Mouse (Mus musculus) forebrain, postnatal 0 days (tissue): ENCODE results near the gene S100a7a. TPM values are rescaled to one million over a fixed set of nuclear protein-coding genes. Genes with fewer than 3 reads are reported as not detected.

Experiments used
- ATAC-seq: fragments of 200-750 bp; cut with Nextera tagmentation; 2 replicates; pipeline ENCODE4 v1.8.0; 2017; ENCODE audit warnings: mild to moderate bottlenecking, moderate library complexity
- DNase-seq: peaks from one replicate; pipeline ENCODE4 v3.0.0-alpha.2; 2015
- H3K27ac ChIP-seq: fragments of 300-500 bp; sonication (generic); 2 replicates; pipeline ENCODE4 v1.5.1; 2014; ENCODE audit warnings: low read depth, mild to moderate bottlenecking, antibody characterized with exemption, low read length, moderate library complexity, mixed read lengths
- H3K27me3 ChIP-seq: fragments of 300-500 bp; sonication (generic); 2 replicates; pipeline ENCODE4 v1.6.1; 2014; ENCODE audit warnings: mild to moderate bottlenecking, low read length, mixed read lengths; ENCODE audit not compliant: insufficient read depth
- H3K36me3 ChIP-seq: fragments of 300-500 bp; sonication (generic); 2 replicates; pipeline ENCODE4 v1.6.1; 2014; ENCODE audit warnings: mild to moderate bottlenecking, moderate library complexity; ENCODE audit not compliant: insufficient read depth
- H3K4me1 ChIP-seq: fragments of 300-500 bp; sonication (generic); 2 replicates; pipeline ENCODE4 v1.6.1; 2014; ENCODE audit warnings: antibody characterized with exemption; ENCODE audit not compliant: insufficient read depth
- H3K4me2 ChIP-seq: fragments of 300-500 bp; sonication (generic); 2 replicates; pipeline ENCODE4 v1.6.1; 2014; ENCODE audit warnings: low read depth, mild to moderate bottlenecking, moderate library complexity
- H3K4me3 ChIP-seq: fragments of 300-500 bp; sonication (generic); 2 replicates; pipeline ENCODE4 v1.5.1; 2014; ENCODE audit warnings: low read depth, low read length, mixed read lengths
- H3K9ac ChIP-seq: fragments of 300-500 bp; sonication (generic); 2 replicates; pipeline ENCODE4 v1.6.1; 2014; ENCODE audit warnings: mild to moderate bottlenecking
- H3K9me3 ChIP-seq: fragments of 300-500 bp; sonication (generic); 2 replicates; pipeline ENCODE4 v1.6.1; 2016; ENCODE audit warnings: low read length
- CTCF ChIP-seq: sonication (generic); IDR thresholded peaks from 2 replicates; pipeline ENCODE4 v1.5.1; 2016; ENCODE audit warnings: antibody characterized with exemption, control low read depth, low read depth
- WGBS: fragments of 180-500 bp; shearing (Covaris S2); extraction: QIAGEN DNeasy Blood & Tissue Kit; methylation state at CpG from one replicate; pipeline ENCODE4 v1.1.7; 2014; 5-methylcytosine and 5-hydroxymethylcytosine counted together
- polyA plus RNA-seq: library from polyadenylated mRNA; unstranded; fragments of >200 nt; fragmentation: Nextera tagmentation; extraction: Ambion mirVana; gene quantifications from 2 replicates; pipeline ENCODE4 v1.2.1, GENCODE M21; 2015
- total RNA-seq: library from RNA; depleted of rRNA; stranded (reverse); fragments of >200 nt; gene quantifications from 2 replicates; pipeline ENCODE4 v1.2.3, GENCODE M21; 2014

The S100a7a gene
- total and polyA plus RNA-seq, 2 experiments from 2014 or later, result 0.19 TPM; not detected in 1

- Histone ChIP-seq H3K36me3 (no peaks in the 10 kb centered on the region), H3K27ac (no peak overlapping the region), H3K27me3 (no peaks in the 10 kb centered on the region), H3K4me3 (no peak overlapping the region), H3K9me3 (no peaks in the 10 kb centered on the region), H3K4me2 (no peak overlapping the region), H3K9ac (no peak overlapping the region), H3K4me1 (peaks cover 10% of the 10 kb centered on the region; the same call in 1 of the 2 replicates)
- 59% methylated on average over 4 of the region's 4 CpGs for WGBS
- DNase-seq, result no peak
- TF ChIP-seq CTCF, result peak; percentile 68
- ATAC-seq, result peak; percentile 48; the same call in 1 of the 2 replicates
Measured at GRCm38 (mm10) chr3:90627807-90628206, 26.0 kb upstream of the S100a7a start.

- no peak for TF ChIP-seq CTCF
- Histone ChIP-seq H3K4me1 (no peaks in the 10 kb centered on the region), H3K9ac (no peak overlapping the region), H3K9me3 (no peaks in the 10 kb centered on the region), H3K36me3 (no peaks in the 10 kb centered on the region), H3K27me3 (no peaks in the 10 kb centered on the region), H3K4me2 (no peak overlapping the region), H3K27ac (no peak overlapping the region), H3K4me3 (no peak overlapping the region)
- DNase-seq (no peak), ATAC-seq (no peak)
- 73% methylated on average over 2 of the region's 2 CpGs for WGBS
Measured at GRCm38 (mm10) chr3:90629298-90629697, 24.5 kb upstream of the S100a7a start.

- no peak for TF ChIP-seq CTCF
- H3K9ac ChIP-seq, result no peak overlapping the region
- DNase-seq (no peak), ATAC-seq (no peak)
- no peaks in the 10 kb centered on the region for H3K36me3 ChIP-seq
- H3K27ac ChIP-seq, result no peak overlapping the region
- H3K27me3 ChIP-seq, result no peaks in the 10 kb centered on the region
- no peak overlapping the region for H3K4me2 ChIP-seq
- no peak overlapping the region for H3K4me3 ChIP-seq
- H3K4me1 ChIP-seq, result no peaks in the 10 kb centered on the region
- no peaks in the 10 kb centered on the region for H3K9me3 ChIP-seq
- 86% methylated on average over 2 of the region's 2 CpGs for WGBS
Measured at GRCm38 (mm10) chr3:90631984-90632383, 21.8 kb upstream of the S100a7a start.

DNA sequence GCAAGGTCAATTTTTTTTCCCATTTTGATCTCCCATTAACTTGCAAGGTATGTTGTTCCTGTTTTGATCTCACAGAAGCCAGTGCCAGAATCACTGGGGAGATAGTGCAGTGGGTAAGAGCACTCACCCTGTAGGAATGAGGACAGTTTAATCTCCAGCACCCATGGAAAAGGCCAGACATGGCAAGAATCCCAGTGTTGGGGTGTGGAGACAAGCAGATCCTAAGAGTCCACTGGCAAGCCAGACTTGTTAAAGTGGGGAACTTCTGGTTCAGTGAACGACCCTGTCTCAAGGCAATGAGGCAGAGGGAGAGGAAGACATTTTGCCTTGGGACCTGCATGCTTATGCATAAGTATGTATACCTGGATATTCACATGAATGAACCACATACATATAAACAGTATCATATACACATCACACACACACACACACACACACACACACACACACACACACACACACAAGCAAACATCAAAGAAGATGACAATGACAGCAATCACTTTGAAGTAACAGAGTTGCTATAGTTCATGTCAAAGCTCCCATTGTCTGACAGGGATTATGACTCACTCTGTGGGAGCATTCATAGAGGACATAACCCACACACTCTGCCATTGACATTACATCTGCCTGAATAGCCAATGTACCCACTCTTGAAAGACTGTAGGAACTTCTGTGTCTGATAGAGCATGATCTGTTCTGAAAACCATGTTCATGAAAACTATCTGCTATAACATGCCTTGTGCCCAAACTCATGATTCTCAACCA is 15.1 kb upstream of the S100a7a start:
- no peak overlapping the region for H3K9ac ChIP-seq
- no peaks in the 10 kb centered on the region for H3K4me1 ChIP-seq
- 55% methylated on average over 1 of the region's 1 CpGs for WGBS
- H3K36me3 ChIP-seq, result no peaks in the 10 kb centered on the region
- no peak overlapping the region for H3K27ac ChIP-seq
- ATAC-seq (no peak), DNase-seq (no peak)
- no peak for TF ChIP-seq CTCF
- no peak overlapping the region for H3K4me3 ChIP-seq
- H3K27me3 ChIP-seq, result no peaks in the 10 kb centered on the region
- H3K4me2 ChIP-seq, result no peak overlapping the region
- no peaks in the 10 kb centered on the region for H3K9me3 ChIP-seq

- Histone ChIP-seq H3K9me3 (no peaks in the 10 kb centered on the region), H3K9ac (no peak overlapping the region), H3K4me2 (no peak overlapping the region), H3K27me3 (no peaks in the 10 kb centered on the region), H3K4me1 (no peaks in the 10 kb centered on the region), H3K4me3 (no peak overlapping the region), H3K36me3 (no peaks in the 10 kb centered on the region), H3K27ac (no peak overlapping the region)
- TF ChIP-seq CTCF, result peak; percentile 59
- WGBS, result 57% methylated on average over 7 of the region's 7 CpGs
- ATAC-seq, result no peak
- DNase-seq, result no peak
Measured at GRCm38 (mm10) chr3:90639511-90640154, 14.2 kb upstream of the S100a7a start.

GRCm38 (mm10) chr3:90640981-90641380 is 12.8 kb upstream of the S100a7a start:
- no peak overlapping the region for H3K4me2 ChIP-seq
- no peak overlapping the region for H3K9ac ChIP-seq
- ATAC-seq (no peak), DNase-seq (no peak)
- no peaks in the 10 kb centered on the region for H3K27me3 ChIP-seq
- H3K36me3 ChIP-seq, result no peaks in the 10 kb centered on the region
- no peak for TF ChIP-seq CTCF
- H3K9me3 ChIP-seq, result no peaks in the 10 kb centered on the region
- H3K27ac ChIP-seq, result no peak overlapping the region
- H3K4me1 ChIP-seq, result no peaks in the 10 kb centered on the region
- no peak overlapping the region for H3K4me3 ChIP-seq
- WGBS, result 87% methylated on average over 7 of the region's 7 CpGs

- Histone ChIP-seq H3K27ac (no peak overlapping the region), H3K4me3 (no peak overlapping the region), H3K4me1 (no peaks in the 10 kb centered on the region), H3K4me2 (no peak overlapping the region), H3K27me3 (no peaks in the 10 kb centered on the region), H3K9me3 (no peaks in the 10 kb centered on the region), H3K9ac (no peak overlapping the region), H3K36me3 (no peaks in the 10 kb centered on the region)
- TF ChIP-seq CTCF, result peak; percentile 46
- no peak for DNase-seq
- 54% methylated on average over 3 of the region's 3 CpGs for WGBS
- no peak for ATAC-seq
Measured at GRCm38 (mm10) chr3:90644220-90644619, 9.6 kb upstream of the S100a7a start.
